Mouse (Mus musculus): ENCODE measurements around the gene Cenpb. TPM values are rescaled to one million over a fixed set of nuclear protein-coding genes. Genes with fewer than 3 reads are reported as not detected.

The Cenpb gene
- polyA plus RNA-seq, 1 experiment from 2014 or later, result 9.7 TPM

DNA sequence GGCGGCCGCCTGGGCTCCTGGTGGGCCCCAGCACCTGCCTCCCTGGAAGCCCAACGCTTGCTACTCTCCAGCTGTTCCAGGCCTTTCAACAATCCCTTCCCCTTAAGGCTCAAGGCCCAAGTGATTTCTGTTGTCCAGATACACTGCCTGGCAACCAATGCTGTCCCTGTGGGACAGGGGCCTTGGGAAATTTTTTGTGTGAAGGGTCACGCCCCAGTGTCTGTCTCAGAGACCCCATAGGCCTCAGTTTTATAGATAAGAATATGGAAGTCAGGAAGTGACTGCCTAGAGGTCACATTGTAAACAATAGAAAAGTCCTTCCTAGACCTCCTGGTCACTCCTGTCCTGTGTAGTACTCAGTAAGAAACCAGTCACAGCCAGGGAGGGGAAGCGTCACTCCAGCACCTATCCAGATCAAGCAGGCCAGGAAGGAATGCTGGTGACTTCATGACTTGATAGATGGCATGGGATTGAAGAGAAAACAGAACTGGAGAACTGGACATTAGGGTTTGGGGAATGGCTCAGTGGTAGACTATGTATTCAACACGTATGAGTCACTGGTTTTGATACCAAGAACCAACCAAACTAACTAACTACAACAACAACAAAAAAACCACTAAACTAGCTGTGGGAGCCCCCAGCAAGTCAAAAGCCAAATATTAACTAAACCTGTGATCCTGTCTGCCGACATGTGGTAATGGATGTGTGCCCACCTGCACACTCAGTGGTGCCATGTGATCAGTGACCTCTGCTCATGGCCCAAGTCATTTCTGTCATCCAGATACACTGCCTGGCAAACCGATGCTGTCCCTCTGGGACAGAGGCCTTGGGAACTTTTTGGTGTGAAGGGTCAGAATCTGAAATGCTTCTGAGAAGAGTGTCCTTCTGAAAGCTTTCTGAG lies 31.3 kb downstream of the Cenpb start:
- peaks cover 86% of the 10 kb centered on the region for H3K36me3 ChIP-seq (ENCODE audit: control insufficient read depth, insufficient read depth, low read length)
- DNase-seq (ENCODE audit: low spot score), result no peak
- no peak overlapping the region for H3K9ac ChIP-seq (ENCODE audit: low read length)
- no peaks in the 10 kb centered on the region for H3K9me3 ChIP-seq (replicated peaks; ENCODE audit: control insufficient read depth, low read length)
- 93% methylated on average over 8 of the region's 8 CpGs for WGBS
- H3K27me3 ChIP-seq (replicated peaks; ENCODE audit: control insufficient read depth, insufficient read depth, low read length), result no peaks in the 10 kb centered on the region
- ATAC-seq, result no peak
- H3K4me2 ChIP-seq (ENCODE audit: low read length), result no peak overlapping the region
- no peaks in the 10 kb centered on the region for H3K4me1 ChIP-seq (ENCODE audit: control insufficient read depth, insufficient read depth, low read length)
- H3K4me3 ChIP-seq (ENCODE audit: low read depth, low read length), result no peak overlapping the region
- H3K27ac ChIP-seq (ENCODE audit: low read depth, low read length), result no peak overlapping the region

DNA sequence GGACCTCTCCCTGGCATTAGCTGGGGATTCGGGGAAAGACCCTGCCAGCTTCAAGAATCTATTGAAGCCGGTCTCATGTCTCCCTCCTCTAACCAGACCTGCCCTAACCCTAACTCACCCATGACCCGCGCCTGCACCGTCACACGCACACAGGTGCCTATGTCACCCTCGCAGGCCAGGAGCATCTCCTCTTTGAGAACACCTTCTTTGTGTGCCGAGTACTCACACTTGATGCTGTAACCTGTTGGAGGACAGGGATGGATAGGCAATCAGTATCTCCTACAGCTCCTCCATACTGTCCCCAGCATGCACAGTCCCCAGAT lies 32.9 kb downstream of the Cenpb start:
- no peak for ATAC-seq
- Histone ChIP-seq H3K9me3 (replicated peaks; ENCODE audit: control insufficient read depth, low read length) (no peaks in the 10 kb centered on the region), H3K27me3 (replicated peaks; ENCODE audit: control insufficient read depth, insufficient read depth, low read length) (no peaks in the 10 kb centered on the region), H3K4me1 (ENCODE audit: control insufficient read depth, insufficient read depth, low read length) (no peaks in the 10 kb centered on the region), H3K27ac (ENCODE audit: low read depth, low read length) (no peak overlapping the region), H3K4me3 (ENCODE audit: low read depth, low read length) (no peak overlapping the region), H3K4me2 (ENCODE audit: low read length) (no peak overlapping the region), H3K9ac (ENCODE audit: low read length) (no peak overlapping the region), H3K36me3 (ENCODE audit: control insufficient read depth, insufficient read depth, low read length) (peaks cover 75% of the 10 kb centered on the region)
- 99% methylated on average over 8 of the region's 8 CpGs for WGBS
- DNase-seq (ENCODE audit: low spot score), result no peak

DNA sequence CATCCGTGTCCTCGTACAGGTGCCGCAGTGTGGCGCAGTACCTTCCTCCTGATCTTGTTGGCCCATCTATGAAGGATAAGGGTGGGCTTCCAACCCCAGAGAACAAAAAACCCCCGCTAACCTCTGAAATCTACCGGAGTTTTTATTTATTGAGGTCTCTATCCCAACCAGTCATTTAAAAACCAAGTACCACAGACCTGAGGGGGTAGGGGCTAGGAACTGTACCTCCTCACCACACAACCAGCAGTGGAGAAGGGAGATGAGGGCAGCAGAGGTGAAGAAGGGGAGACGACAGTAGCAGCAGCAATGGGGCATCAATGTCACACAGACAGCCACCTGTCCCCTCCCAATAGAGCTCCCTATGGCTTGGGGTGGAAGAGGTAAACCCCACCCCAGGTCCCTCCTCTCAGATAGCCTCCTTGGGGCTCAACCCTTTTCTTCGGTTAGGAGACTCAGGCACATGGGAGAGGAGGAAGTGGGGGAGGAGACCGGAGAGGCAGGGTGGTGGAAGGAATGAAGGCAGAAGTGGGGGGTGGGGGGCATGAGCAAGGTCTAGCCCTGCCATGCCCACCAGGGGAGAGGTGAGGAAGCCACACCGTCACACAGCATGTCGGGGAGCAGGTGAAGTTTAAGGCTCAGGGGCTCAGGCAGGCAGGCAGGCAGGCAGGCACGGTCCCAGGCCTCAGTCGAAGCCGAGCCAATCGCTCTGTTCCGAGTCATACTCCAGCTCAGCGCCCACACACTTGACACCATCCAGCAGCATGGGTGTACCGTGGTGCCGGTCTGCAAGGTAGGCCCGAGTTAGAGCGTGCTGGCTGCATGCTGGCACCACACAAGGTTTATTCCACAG lies 33.4 kb downstream of the Cenpb start:
- Histone ChIP-seq H3K4me2 (ENCODE audit: low read length) (no peak overlapping the region), H3K27ac (ENCODE audit: low read depth, low read length) (no peak overlapping the region), H3K4me3 (ENCODE audit: low read depth, low read length) (no peak overlapping the region), H3K27me3 (replicated peaks; ENCODE audit: control insufficient read depth, insufficient read depth, low read length) (no peaks in the 10 kb centered on the region), H3K4me1 (ENCODE audit: control insufficient read depth, insufficient read depth, low read length) (no peaks in the 10 kb centered on the region), H3K36me3 (ENCODE audit: control insufficient read depth, insufficient read depth, low read length) (peaks cover 69% of the 10 kb centered on the region), H3K9ac (ENCODE audit: low read length) (no peak overlapping the region), H3K9me3 (replicated peaks; ENCODE audit: control insufficient read depth, low read length) (no peaks in the 10 kb centered on the region)
- DNase-seq (ENCODE audit: low spot score) (no peak), ATAC-seq (no peak)
- 92% methylated on average over 21 of the region's 21 CpGs for whole genome bisulfite sequencing

DNA sequence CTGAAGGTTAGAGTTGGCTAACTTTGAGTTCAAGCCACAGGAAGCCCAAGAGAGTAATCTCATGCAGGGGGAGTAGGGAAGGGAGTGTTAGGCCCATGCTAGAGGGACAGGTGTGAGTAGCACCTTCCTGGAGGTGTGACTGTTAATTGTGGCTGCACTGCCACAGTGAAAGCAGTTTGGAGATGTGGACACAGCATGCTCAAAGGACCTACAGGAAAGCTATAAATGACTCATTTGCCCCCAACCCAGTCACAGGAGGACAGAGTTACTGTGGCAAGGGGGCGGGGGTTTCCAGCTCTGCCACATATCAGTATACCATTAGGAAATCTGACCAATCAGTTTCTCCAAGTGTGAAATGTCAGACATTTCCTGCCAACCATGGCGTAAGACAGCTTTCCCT lies 34.3 kb downstream of the Cenpb start:
- 95% methylated on average over 2 of the region's 2 CpGs for WGBS
- Histone ChIP-seq H3K4me2 (ENCODE audit: low read length) (no peak overlapping the region), H3K9me3 (replicated peaks; ENCODE audit: control insufficient read depth, low read length) (no peaks in the 10 kb centered on the region), H3K27me3 (replicated peaks; ENCODE audit: control insufficient read depth, insufficient read depth, low read length) (no peaks in the 10 kb centered on the region), H3K9ac (ENCODE audit: low read length) (no peak overlapping the region), H3K36me3 (ENCODE audit: control insufficient read depth, insufficient read depth, low read length) (peaks cover 62% of the 10 kb centered on the region), H3K27ac (ENCODE audit: low read depth, low read length) (no peak overlapping the region), H3K4me1 (ENCODE audit: control insufficient read depth, insufficient read depth, low read length) (no peaks in the 10 kb centered on the region), H3K4me3 (ENCODE audit: low read depth, low read length) (no peak overlapping the region)
- no peak for DNase-seq (ENCODE audit: low spot score)
- no peak for ATAC-seq

DNA sequence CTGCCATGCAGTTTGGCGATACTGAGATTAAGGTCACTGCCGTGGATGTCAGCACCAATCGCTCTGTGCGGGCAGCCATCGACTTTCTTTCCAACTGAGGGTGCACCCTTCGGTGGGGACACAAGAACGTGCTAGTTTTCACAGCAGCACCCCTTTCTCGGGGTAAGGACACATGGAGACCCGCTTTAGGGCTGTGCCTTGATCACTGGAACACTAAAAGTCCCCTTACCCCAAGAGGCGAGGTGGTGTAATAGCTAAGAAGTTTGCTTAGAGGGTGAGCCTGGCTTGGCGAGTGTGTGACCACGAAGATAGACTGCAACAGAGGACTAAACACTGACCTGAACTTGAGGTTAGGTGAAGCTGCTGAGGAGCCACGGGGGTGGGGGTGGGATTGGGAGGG lies 34.7 kb downstream of the Cenpb start:
- Histone ChIP-seq H3K27me3 (replicated peaks; ENCODE audit: control insufficient read depth, insufficient read depth, low read length) (no peaks in the 10 kb centered on the region), H3K4me3 (ENCODE audit: low read depth, low read length) (no peak overlapping the region), H3K4me1 (ENCODE audit: control insufficient read depth, insufficient read depth, low read length) (no peaks in the 10 kb centered on the region), H3K4me2 (ENCODE audit: low read length) (no peak overlapping the region), H3K9me3 (replicated peaks; ENCODE audit: control insufficient read depth, low read length) (no peaks in the 10 kb centered on the region), H3K27ac (ENCODE audit: low read depth, low read length) (no peak overlapping the region), H3K9ac (ENCODE audit: low read length) (no peak overlapping the region), H3K36me3 (ENCODE audit: control insufficient read depth, insufficient read depth, low read length) (peaks cover 62% of the 10 kb centered on the region)
- ATAC-seq (no peak), DNase-seq (ENCODE audit: low spot score) (no peak)
- WGBS, result 78% methylated on average over 13 of the region's 13 CpGs

DNA sequence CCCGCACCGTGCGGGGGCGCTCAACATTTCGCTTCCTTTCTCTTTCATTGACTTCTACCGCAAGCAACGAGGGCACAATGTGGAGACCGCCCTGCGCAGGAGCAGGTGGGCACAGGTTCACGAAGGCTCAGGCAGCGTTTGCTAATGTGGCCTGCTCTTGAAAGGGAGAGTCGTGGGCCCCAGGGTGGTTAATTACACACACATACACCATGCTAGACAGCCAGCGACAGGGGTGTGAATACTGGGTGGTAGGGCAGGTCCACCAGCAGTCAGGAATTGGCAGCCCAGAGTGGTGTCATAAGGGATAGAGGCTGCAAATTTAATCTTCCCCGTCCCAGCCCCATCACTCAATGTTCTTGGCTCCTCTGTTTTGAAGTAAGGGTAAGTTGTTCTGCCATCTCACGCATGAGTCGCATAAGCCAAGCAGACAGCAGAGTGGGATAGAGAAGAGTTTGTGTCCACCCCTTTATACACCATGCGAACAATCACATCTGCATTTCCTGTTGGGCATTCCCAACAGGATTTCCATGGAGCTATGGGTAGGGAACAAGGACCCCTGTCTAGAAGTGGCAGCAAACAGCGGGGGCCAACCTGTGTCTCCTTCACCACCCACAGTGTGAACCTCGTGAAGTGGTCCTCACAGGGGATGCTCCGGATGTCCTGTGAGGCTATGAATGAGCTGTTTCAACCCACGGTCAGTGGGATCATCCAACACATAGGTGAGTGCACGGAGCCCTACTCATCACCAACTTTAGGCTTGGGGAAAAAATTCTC lies 36.7 kb downstream of the Cenpb start:
- whole genome bisulfite sequencing, result 66% methylated on average over 22 of the region's 22 CpGs
- H3K36me3 ChIP-seq (ENCODE audit: control insufficient read depth, insufficient read depth, low read length), result peaks cover 45% of the 10 kb centered on the region
- H3K4me3 ChIP-seq (ENCODE audit: low read depth, low read length), result no peak overlapping the region
- no peaks in the 10 kb centered on the region for H3K9me3 ChIP-seq (replicated peaks; ENCODE audit: control insufficient read depth, low read length)
- ATAC-seq (peak; percentile 50), DNase-seq (ENCODE audit: low spot score) (no peak)
- no peak overlapping the region for H3K9ac ChIP-seq (ENCODE audit: low read length)
- no peaks in the 10 kb centered on the region for H3K27me3 ChIP-seq (replicated peaks; ENCODE audit: control insufficient read depth, insufficient read depth, low read length)
- H3K4me2 ChIP-seq (ENCODE audit: low read length), result no peak overlapping the region
- H3K4me1 ChIP-seq (ENCODE audit: control insufficient read depth, insufficient read depth, low read length), result no peaks in the 10 kb centered on the region
- H3K27ac ChIP-seq (ENCODE audit: low read depth, low read length), result no peak overlapping the region

DNA sequence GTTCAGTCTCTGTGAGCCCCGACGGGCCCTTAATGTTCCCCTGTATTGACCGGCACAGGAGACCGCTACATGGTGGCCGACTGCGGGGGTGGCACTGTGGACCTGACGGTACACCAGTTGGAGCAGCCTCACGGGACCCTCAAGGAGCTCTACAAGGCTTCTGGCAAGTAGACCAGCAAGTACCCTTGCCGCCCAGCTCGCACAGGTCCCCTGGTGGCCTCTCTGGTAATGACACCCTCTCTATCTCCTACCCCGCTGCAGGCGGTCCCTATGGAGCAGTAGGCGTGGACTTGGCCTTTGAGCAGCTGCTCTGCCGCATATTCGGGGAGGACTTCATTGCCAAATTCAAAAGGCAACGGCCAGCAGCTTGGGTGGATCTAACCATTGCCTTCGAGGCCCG lies 37.3 kb downstream of the Cenpb start:
- WGBS, result 28% methylated on average over 18 of the region's 18 CpGs
- no peaks in the 10 kb centered on the region for H3K9me3 ChIP-seq (replicated peaks; ENCODE audit: control insufficient read depth, low read length)
- no peak overlapping the region for H3K27ac ChIP-seq (ENCODE audit: low read depth, low read length)
- no peak overlapping the region for H3K4me3 ChIP-seq (ENCODE audit: low read depth, low read length)
- peak; percentile 49 for DNase-seq (ENCODE audit: low spot score)
- no peak overlapping the region for H3K4me2 ChIP-seq (ENCODE audit: low read length)
- ATAC-seq, result peak; percentile 33
- no peaks in the 10 kb centered on the region for H3K27me3 ChIP-seq (replicated peaks; ENCODE audit: control insufficient read depth, insufficient read depth, low read length)
- H3K9ac ChIP-seq (ENCODE audit: low read length), result no peak overlapping the region
- H3K36me3 ChIP-seq (ENCODE audit: control insufficient read depth, insufficient read depth, low read length), result peaks cover 39% of the 10 kb centered on the region
- H3K4me1 ChIP-seq (ENCODE audit: control insufficient read depth, insufficient read depth, low read length), result no peaks in the 10 kb centered on the region

DNA sequence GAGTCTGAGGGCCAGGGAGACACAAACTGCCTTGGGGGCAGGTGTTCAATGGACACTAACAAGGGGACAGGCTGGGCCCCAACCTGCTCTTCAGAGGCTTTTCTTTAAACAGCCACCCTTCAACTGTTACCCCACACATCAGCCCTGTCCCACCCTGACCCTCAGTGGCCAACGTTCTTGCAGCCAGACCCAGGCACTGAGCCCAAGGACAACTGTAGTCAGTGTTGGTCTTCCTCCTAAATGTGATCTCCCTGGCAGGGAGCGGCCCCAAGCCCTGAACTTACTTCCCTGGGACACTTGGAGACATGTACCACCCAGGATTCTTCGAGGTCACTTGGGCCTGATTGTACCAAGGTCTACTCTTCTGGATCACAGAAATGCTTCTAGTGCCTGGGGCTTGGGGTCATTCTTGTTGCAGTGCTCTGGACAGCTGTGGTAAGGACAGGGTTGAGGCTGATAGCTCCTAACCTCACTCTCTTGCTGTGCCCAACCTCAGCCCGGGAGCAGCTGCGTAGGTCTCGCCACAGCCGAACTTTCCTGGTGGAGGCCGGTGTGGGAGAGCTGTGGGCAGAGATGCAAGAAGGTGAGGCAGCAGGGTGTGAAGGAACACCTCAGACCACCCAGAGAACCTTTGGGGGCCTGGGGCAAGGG lies 38.4 kb downstream of the Cenpb start:
- Histone ChIP-seq H3K9ac (ENCODE audit: low read length) (no peak overlapping the region), H3K4me3 (ENCODE audit: low read depth, low read length) (no peak overlapping the region), H3K9me3 (replicated peaks; ENCODE audit: control insufficient read depth, low read length) (no peaks in the 10 kb centered on the region), H3K4me2 (ENCODE audit: low read length) (no peak overlapping the region), H3K36me3 (ENCODE audit: control insufficient read depth, insufficient read depth, low read length) (peaks cover 28% of the 10 kb centered on the region), H3K27me3 (replicated peaks; ENCODE audit: control insufficient read depth, insufficient read depth, low read length) (no peaks in the 10 kb centered on the region), H3K4me1 (ENCODE audit: control insufficient read depth, insufficient read depth, low read length) (no peaks in the 10 kb centered on the region), H3K27ac (ENCODE audit: low read depth, low read length) (no peak overlapping the region)
- 83% methylated on average over 8 of the region's 8 CpGs for WGBS
- DNase-seq (ENCODE audit: low spot score) (no peak), ATAC-seq (no peak)
